Mouse (Mus musculus) spleen, adult 2 months (tissue): Measurements from ENCODE around the gene Prcd. TPM values are rescaled to one million over a fixed set of nuclear protein-coding genes. Genes with fewer than 3 reads are reported as not detected.

Experiments
- DNase-seq, 2 experiments: peaks; one replicate each; pipeline versions ENCODE4 v3.0.0 to v3.0.0-alpha.2; 2012 to 2021; ENCODE audit warnings: low spot score in 2 of 2, low read depth in 1 of 2
- H3K27ac ChIP-seq: fragments of 200-500 bp; 2 replicates; pipeline ENCODE4 v1.5.1; 2012; ENCODE audit warnings: low read length, inconsistent platforms; ENCODE audit not compliant: insufficient read depth
- H3K27me3 ChIP-seq: fragments of 200-500 bp; 2 replicates; pipeline ENCODE4 v1.6.1; 2012; ENCODE audit warnings: mild to moderate bottlenecking, moderate library complexity, low read length, inconsistent platforms; ENCODE audit not compliant: control insufficient read depth, insufficient read depth
- H3K36me3 ChIP-seq: fragments of 200-500 bp; 2 replicates; pipeline ENCODE4 v1.6.1; 2012; ENCODE audit warnings: mild to moderate bottlenecking, low read length, inconsistent platforms; ENCODE audit not compliant: control insufficient read depth, insufficient read depth
- H3K4me1 ChIP-seq: fragments of 200-500 bp; 2 replicates; pipeline ENCODE4 v1.6.1; 2011; ENCODE audit warnings: inconsistent platforms; ENCODE audit not compliant: control insufficient read depth, insufficient read depth, insufficient read length
- H3K4me3 ChIP-seq: fragments of 200-500 bp; 2 replicates; pipeline ENCODE4 v1.5.1; 2011; ENCODE audit warnings: mild to moderate bottlenecking, inconsistent platforms; ENCODE audit not compliant: insufficient read depth, insufficient read length; ENCODE audit errors: extremely low read depth
- CTCF ChIP-seq: fragments of 200-500 bp; IDR thresholded peaks from 2 replicates; pipeline ENCODE4 v1.5.1; 2011; ENCODE audit warnings: mild to moderate bottlenecking, inconsistent platforms; ENCODE audit not compliant: insufficient read depth, insufficient read length, insufficient replicate concordance; ENCODE audit errors: extremely low read depth
- POLR2A ChIP-seq: fragments of 200-500 bp; IDR thresholded peaks from 2 replicates; pipeline ENCODE4 v1.6.1; 2011; ENCODE audit warnings: low read depth, low read length, inconsistent platforms
- WGBS: fragments of 180-500 bp; shearing (Covaris S2); methylation state at CpG from one replicate; pipeline ENCODE4 v1.1.7; 2018; 5-methylcytosine and 5-hydroxymethylcytosine counted together
- polyA plus RNA-seq: library from polyadenylated mRNA; depleted of rRNA; stranded (reverse); fragments of >200 nt; gene quantifications from 2 replicates; pipeline ENCODE4 v1.2.3, GENCODE M21; 2012; rRNA removed

Prcd gene
- polyA plus RNA-seq, 1 experiment: 0.72 TPM

GRCm38 (mm10) chr11:116704336-116705035, 51.2 kb downstream of the Prcd start:
- no peak overlapping the region for H3K27ac ChIP-seq
- no peaks in the 10 kb centered on the region for H3K27me3 ChIP-seq
- no peaks in the 10 kb centered on the region for H3K4me1 ChIP-seq
- H3K4me3 ChIP-seq: no peak overlapping the region
- no peaks in the 10 kb centered on the region for H3K36me3 ChIP-seq
- TF ChIP-seq POLR2A: no peak
- TF ChIP-seq CTCF: no peak
- WGBS: 80% methylated on average over 8 of the region's 8 CpGs
- no peak for DNase-seq

- Histone ChIP-seq H3K36me3 (no peaks in the 10 kb centered on the region), H3K4me1 (no peaks in the 10 kb centered on the region), H3K27me3 (no peaks in the 10 kb centered on the region), H3K4me3 (no peak overlapping the region), H3K27ac (no peak overlapping the region)
- WGBS: 97% methylated on average over 10 of the region's 10 CpGs
- TF ChIP-seq POLR2A: no peak
- no peak for TF ChIP-seq CTCF
- DNase-seq: no peak
These were observed 51.9 kb downstream of the Prcd start for GRCm38 (mm10) chr11:116705204-116705608.

- TF ChIP-seq POLR2A (no peak), CTCF (no peak)
- DNase-seq: no peak
- WGBS: 79% methylated on average over 7 of the region's 7 CpGs
These were observed 53.0 kb downstream of the Prcd start for GRCm38 (mm10) chr11:116706363-116706762.

GRCm38 (mm10) chr11:116710171-116710570, 56.8 kb downstream of the Prcd start:
- H3K36me3 ChIP-seq: no peaks in the 10 kb centered on the region
- H3K4me1 ChIP-seq: no peaks in the 10 kb centered on the region
- no peak for DNase-seq
- TF ChIP-seq POLR2A (no peak), CTCF (no peak)
- H3K4me3 ChIP-seq: no peak overlapping the region
- no peaks in the 10 kb centered on the region; the same call in 1 of the 2 replicates for H3K27me3 ChIP-seq
- WGBS: 82% methylated on average over 10 of the region's 10 CpGs
- no peak overlapping the region for H3K27ac ChIP-seq

More at GRCm38 (mm10) chr11:116706363-116706762, 53.0 kb downstream of the Prcd start:
- no peaks in the 10 kb centered on the region for H3K36me3 ChIP-seq
- no peaks in the 10 kb centered on the region for H3K4me1 ChIP-seq
- H3K4me3 ChIP-seq: no peak overlapping the region
- H3K27me3 ChIP-seq: no peaks in the 10 kb centered on the region; the same call in 1 of the 2 replicates
- H3K27ac ChIP-seq: no peak overlapping the region

GRCm38 (mm10) chr11:116710793-116711192, 57.5 kb downstream of the Prcd start:
- no peaks in the 10 kb centered on the region; the same call in 1 of the 2 replicates for H3K27me3 ChIP-seq
- no peak overlapping the region for H3K4me3 ChIP-seq
- no peak for DNase-seq
- WGBS: 87% methylated on average over 10 of the region's 10 CpGs
- no peaks in the 10 kb centered on the region for H3K36me3 ChIP-seq
- H3K4me1 ChIP-seq: no peaks in the 10 kb centered on the region
- no peak overlapping the region for H3K27ac ChIP-seq
- TF ChIP-seq POLR2A (no peak), CTCF (no peak)

GRCm38 (mm10) chr11:116714052-116714451, 60.7 kb downstream of the Prcd start:
- no peaks in the 10 kb centered on the region for H3K4me1 ChIP-seq
- WGBS: 92% methylated on average over 12 of the region's 12 CpGs
- no peaks in the 10 kb centered on the region for H3K36me3 ChIP-seq
- no peak overlapping the region for H3K27ac ChIP-seq
- no peak for DNase-seq
- TF ChIP-seq CTCF (no peak), POLR2A (no peak)
- H3K27me3 ChIP-seq: no peaks in the 10 kb centered on the region; the same call in 1 of the 2 replicates
- H3K4me3 ChIP-seq: no peak overlapping the region

Other genes starting within 250 kb of the Prcd start
- 10.7 and 16.2 TPM in 2 replicates for gene Rnf157, start 240.5 kb upstream of the Prcd start, polyA plus RNA-seq
- 152 and 245 TPM in 2 replicates for gene Ubald2, start 219.4 kb upstream of the Prcd start, polyA plus RNA-seq
- gene Qrich2, start 187.3 kb upstream of the Prcd start, polyA plus RNA-seq: 0.07 and 0.14 TPM in 2 replicates
- gene Prpsap1, start 159.3 kb upstream of the Prcd start, polyA plus RNA-seq: 62.1 and 95.5 TPM in 2 replicates
- 15.5 and 21.4 TPM in 2 replicates for gene Sphk1, start 122.6 kb upstream of the Prcd start, polyA plus RNA-seq
- 42.3 and 77.3 TPM in 2 replicates for gene Ube2o, start 72.1 kb upstream of the Prcd start, polyA plus RNA-seq
- not detected in 2 replicates for gene Aanat, start 67.1 kb upstream of the Prcd start, polyA plus RNA-seq
- gene Rhbdf2, start 26.5 kb upstream of the Prcd start, polyA plus RNA-seq: 84.5 and 91.2 TPM in 2 replicates
- gene Cygb, start 779 bp downstream of the Prcd start, polyA plus RNA-seq: 10.0 and 14.2 TPM in 2 replicates
- gene St6galnac1, start 122.0 kb downstream of the Prcd start, polyA plus RNA-seq: 0.04 and 0.86 TPM in 2 replicates
- 18.6 and 25.0 TPM in 2 replicates for gene Mxra7, start 174.5 kb downstream of the Prcd start, polyA plus RNA-seq
- 30.9 and 35.7 TPM in 2 replicates for gene Mettl23, start 189.7 kb downstream of the Prcd start, polyA plus RNA-seq
- 21.7 and 23.3 TPM in 2 replicates for gene Jmjd6, start 189.9 kb downstream of the Prcd start, polyA plus RNA-seq
- 14.2 and 15.7 TPM in 2 replicates for gene Mfsd11, start 198.9 kb downstream of the Prcd start, polyA plus RNA-seq
- gene Srsf2, start 199.6 kb downstream of the Prcd start, polyA plus RNA-seq: 546 and 923 TPM in 2 replicates